Mouse (Mus musculus): Measurements from ENCODE around the gene Nme1. TPM values are rescaled to one million over a fixed set of nuclear protein-coding genes. Genes with fewer than 3 reads are reported as not detected.

Nme1 gene
- 259 and 269 TPM in 2 replicates for polyA plus RNA-seq (2014; fragmentation: Nextera tagmentation; extraction: Ambion mirVana)

DNA sequence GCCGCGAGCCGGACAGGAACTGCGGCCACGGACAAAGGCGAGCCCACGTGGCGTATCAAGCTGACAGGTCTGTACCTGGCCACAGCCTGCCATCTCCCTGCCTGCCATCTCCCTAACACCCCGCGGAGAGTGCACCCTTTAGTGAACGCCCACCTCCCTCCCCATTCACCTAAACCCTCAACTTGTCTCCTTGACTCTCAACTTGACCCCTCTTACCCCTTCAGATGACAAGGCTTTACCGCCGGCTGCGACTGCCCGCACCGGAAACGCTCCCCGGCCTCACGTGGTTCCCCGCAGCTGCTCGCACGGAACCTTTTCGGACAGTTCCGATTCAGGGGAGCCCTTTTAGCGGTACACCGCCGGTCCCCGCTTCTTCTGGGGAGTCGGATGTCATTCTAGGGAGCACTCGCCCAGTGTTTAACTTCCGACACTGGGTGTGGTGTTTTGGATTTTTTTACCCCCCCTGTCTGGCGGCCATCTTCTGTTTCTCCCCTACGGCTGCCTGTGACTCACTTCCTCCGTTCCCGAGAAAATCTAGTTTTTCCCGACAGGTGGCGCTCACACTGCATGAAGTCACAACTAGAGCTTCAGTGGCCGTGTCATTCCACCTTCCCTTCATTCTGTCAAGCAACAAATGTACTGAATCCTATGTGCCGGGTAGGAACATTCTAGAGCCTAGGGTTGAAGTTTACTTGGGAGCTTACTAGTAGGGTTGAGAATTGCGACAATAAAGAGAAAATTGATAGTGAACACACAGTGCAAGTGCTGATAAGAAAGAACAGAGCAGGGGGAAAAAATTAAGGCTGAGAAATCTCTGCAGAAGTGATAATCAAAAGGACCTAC, at the start of gene Nme1, which contains the start of gene Gm20390:
TSS of gene Nme1 (minus strand) at position 517 of the 843 bp plus-strand sequence.
TSS of gene Gm20390 (minus strand) at position 289 of the 843 bp plus-strand sequence.
- H3K27me3 ChIP-seq (ENCODE audit: control insufficient read depth, insufficient read depth, low read length) = no peaks in the 10 kb centered on the region
- peak within 1 kb of the TSS; percentile 78 for H3K9ac ChIP-seq (ENCODE audit: low read length)
- under 1% methylated on average over 40 of the region's 40 CpGs for WGBS
- peak; percentile 94 for ATAC-seq (ENCODE audit: insufficient number of reproducible peaks, low FRiP score, low TSS enrichment, low read depth)
- peak; percentile 99 for DNase-seq (ENCODE audit: low spot score)
- H3K9me3 ChIP-seq (ENCODE audit: control insufficient read depth, low read length) = no peaks in the 10 kb centered on the region
- no peak within 1 kb of the TSS; the same call in 1 of the 2 replicates for H3K27ac ChIP-seq (replicated peaks; ENCODE audit: low read depth, low read length)
- no peaks in the 10 kb centered on the region for H3K4me1 ChIP-seq (ENCODE audit: control insufficient read depth, insufficient read depth, low read length)
- H3K4me2 ChIP-seq (ENCODE audit: low read depth, severe bottlenecking) = peak within 1 kb of the TSS; percentile 78
- H3K4me3 ChIP-seq (ENCODE audit: low read depth, low read length) = peak within 1 kb of the TSS; percentile 50
- peaks cover 19% of the 10 kb centered on the region; the same call in 1 of the 2 replicates for H3K36me3 ChIP-seq (ENCODE audit: control insufficient read depth, insufficient read depth, low read length)

DNA sequence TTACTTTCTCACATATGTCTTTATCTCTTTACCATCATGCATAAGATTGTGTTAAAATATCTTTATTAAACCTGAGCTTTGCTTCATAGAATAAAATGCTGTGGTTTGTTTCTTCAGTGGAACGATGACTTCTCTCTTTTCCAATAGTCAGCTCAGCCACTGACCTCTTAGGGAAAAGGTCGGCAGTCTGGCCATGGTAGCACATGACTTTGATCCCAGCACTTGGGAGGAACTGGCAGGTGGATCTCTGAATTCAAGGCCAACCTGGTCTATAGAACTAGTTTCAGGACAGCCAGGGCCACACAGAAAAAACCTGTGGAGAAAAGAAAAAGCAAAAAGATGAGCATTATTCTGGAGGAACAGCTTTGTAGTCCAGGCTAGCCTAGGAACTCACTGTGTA, 35.0 kb upstream of the Nme1 start:
- Histone ChIP-seq H3K4me2 (ENCODE audit: low read depth, severe bottlenecking) (no peak overlapping the region), H3K27ac (replicated peaks; ENCODE audit: low read depth, low read length) (no peak overlapping the region), H3K9me3 (ENCODE audit: control insufficient read depth, low read length) (no peaks in the 10 kb centered on the region), H3K4me1 (ENCODE audit: control insufficient read depth, insufficient read depth, low read length) (no peaks in the 10 kb centered on the region), H3K4me3 (ENCODE audit: low read depth, low read length) (no peak overlapping the region), H3K9ac (ENCODE audit: low read length) (no peak overlapping the region), H3K36me3 (ENCODE audit: control insufficient read depth, insufficient read depth, low read length) (no peaks in the 10 kb centered on the region), H3K27me3 (ENCODE audit: control insufficient read depth, insufficient read depth, low read length) (no peaks in the 10 kb centered on the region)
- ATAC-seq (ENCODE audit: insufficient number of reproducible peaks, low FRiP score, low TSS enrichment, low read depth) (no peak), DNase-seq (ENCODE audit: low spot score) (no peak)
- 91% methylated on average over 2 of the region's 2 CpGs for WGBS

- DNase-seq (ENCODE audit: low spot score) = no peak
- Histone ChIP-seq H3K4me2 (ENCODE audit: low read depth, severe bottlenecking) (no peak overlapping the region), H3K36me3 (ENCODE audit: control insufficient read depth, insufficient read depth, low read length) (no peaks in the 10 kb centered on the region), H3K9ac (ENCODE audit: low read length) (no peak overlapping the region), H3K4me1 (ENCODE audit: control insufficient read depth, insufficient read depth, low read length) (peaks cover 5% of the 10 kb centered on the region), H3K9me3 (ENCODE audit: control insufficient read depth, low read length) (no peaks in the 10 kb centered on the region), H3K27ac (replicated peaks; ENCODE audit: low read depth, low read length) (no peak overlapping the region), H3K27me3 (ENCODE audit: control insufficient read depth, insufficient read depth, low read length) (no peaks in the 10 kb centered on the region), H3K4me3 (ENCODE audit: low read depth, low read length) (no peak overlapping the region)
- no peak for ATAC-seq (ENCODE audit: insufficient number of reproducible peaks, low FRiP score, low TSS enrichment, low read depth)
Measured at GRCm38 (mm10) chr11:93999276-93999675, 31.0 kb upstream of the Nme1 start.

- DNase-seq (ENCODE audit: low spot score) = no peak
- Histone ChIP-seq H3K4me3 (ENCODE audit: low read depth, low read length) (peak overlapping the region; percentile 77), H3K9me3 (ENCODE audit: control insufficient read depth, low read length) (no peaks in the 10 kb centered on the region), H3K4me2 (ENCODE audit: low read depth, severe bottlenecking) (peak overlapping the region; percentile 91), H3K27me3 (ENCODE audit: control insufficient read depth, insufficient read depth, low read length) (no peaks in the 10 kb centered on the region), H3K27ac (replicated peaks; ENCODE audit: low read depth, low read length) (no peak overlapping the region), H3K9ac (ENCODE audit: low read length) (no peak overlapping the region), H3K36me3 (ENCODE audit: control insufficient read depth, insufficient read depth, low read length) (no peaks in the 10 kb centered on the region), H3K4me1 (ENCODE audit: control insufficient read depth, insufficient read depth, low read length) (peaks cover 5% of the 10 kb centered on the region)
- no peak for ATAC-seq (ENCODE audit: insufficient number of reproducible peaks, low FRiP score, low TSS enrichment, low read depth)
- 37% methylated on average over 13 of the region's 13 CpGs for WGBS
Measured at GRCm38 (mm10) chr11:93997141-93997775, 28.9 kb upstream of the Nme1 start.

DNA sequence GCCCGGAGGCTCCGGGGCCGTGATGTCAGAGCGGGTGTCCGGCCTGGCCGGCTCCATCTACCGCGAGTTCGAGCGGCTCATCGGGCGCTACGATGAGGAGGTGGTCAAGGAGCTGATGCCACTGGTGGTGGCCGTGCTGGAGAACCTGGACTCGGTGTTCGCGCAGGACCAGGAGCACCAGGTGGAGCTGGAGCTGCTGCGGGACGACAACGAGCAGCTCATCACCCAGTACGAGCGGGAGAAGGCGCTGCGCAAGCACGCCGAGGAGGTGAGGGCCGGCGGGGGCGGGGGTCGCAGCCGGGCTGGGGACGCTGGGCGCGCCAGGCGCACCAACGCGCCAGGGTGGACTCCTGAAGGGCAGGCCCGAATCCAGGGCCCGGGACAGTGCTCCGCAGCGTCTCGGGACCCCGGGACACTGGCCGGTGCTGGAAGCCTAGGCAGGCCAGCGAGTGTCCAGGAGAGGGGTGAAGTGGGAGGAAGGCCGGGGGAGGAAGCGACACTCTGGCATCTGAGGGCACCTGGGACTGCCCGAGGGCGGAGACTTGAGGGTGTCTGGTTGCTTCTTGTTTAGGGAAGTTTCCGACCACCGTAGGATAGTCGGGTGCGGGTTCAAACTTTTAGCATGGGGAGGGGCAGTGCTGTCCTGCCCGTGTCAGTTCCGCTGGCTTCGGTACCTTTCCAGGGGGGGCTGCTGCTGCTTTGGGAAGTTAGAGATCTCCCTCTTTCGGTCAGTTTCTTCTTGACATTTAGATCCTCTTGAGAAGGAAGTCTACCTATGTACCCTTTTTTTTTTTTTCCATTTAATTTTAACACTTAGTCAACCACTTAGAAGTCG, 28.2 kb upstream of the Nme1 start:
- DNase-seq (ENCODE audit: low spot score) (peak; percentile 75), ATAC-seq (ENCODE audit: insufficient number of reproducible peaks, low FRiP score, low TSS enrichment, low read depth) (peak; percentile 60)
- Histone ChIP-seq H3K4me2 (ENCODE audit: low read depth, severe bottlenecking) (peak overlapping the region; percentile 91), H3K36me3 (ENCODE audit: control insufficient read depth, insufficient read depth, low read length) (no peaks in the 10 kb centered on the region), H3K27me3 (ENCODE audit: control insufficient read depth, insufficient read depth, low read length) (no peaks in the 10 kb centered on the region), H3K9me3 (ENCODE audit: control insufficient read depth, low read length) (no peaks in the 10 kb centered on the region), H3K9ac (ENCODE audit: low read length) (peak overlapping the region; percentile 87), H3K4me3 (ENCODE audit: low read depth, low read length) (peak overlapping the region; percentile 77), H3K27ac (replicated peaks; ENCODE audit: low read depth, low read length) (peak overlapping the region; percentile 72), H3K4me1 (ENCODE audit: control insufficient read depth, insufficient read depth, low read length) (peaks cover 5% of the 10 kb centered on the region)
- WGBS = under 1% methylated on average over 58 of the region's 58 CpGs

DNA sequence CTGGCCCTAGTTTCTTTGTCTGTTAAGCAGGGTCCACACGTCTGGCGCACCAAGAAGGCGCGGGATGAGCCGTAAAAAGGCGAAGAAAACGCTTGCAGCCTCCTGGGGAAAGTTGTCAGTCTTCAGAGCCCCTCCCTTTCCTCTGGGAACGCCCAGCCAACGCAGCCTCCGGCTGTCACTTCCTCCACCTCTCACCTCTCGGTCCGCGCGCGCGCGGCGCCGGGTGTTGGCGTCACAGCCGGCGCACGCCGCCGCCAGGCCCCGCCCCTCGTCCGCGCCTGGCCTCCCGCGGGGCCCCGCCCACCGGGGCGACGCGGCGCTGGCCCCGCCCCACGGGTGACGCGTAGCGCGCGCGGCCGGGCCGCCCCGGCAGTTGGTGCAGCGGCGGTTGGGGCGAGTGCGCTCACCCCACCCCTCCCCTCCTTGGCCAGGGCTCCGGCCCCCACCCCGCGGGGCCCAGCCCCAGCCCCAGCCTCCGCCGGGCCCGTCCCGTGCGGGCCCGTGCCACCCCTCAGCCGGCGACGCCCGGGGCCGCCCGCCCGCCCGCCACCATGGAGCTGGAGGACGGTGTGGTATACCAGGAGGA, 27.5 kb upstream of the Nme1 start, which contains the start of gene Spag9:
TSS of gene Spag9 (plus strand) at position 372 of the 586 bp plus-strand sequence.
- peak within 1 kb of the TSS; percentile 87 for H3K9ac ChIP-seq (ENCODE audit: low read length)
- DNase-seq (ENCODE audit: low spot score) (peak; percentile 91), ATAC-seq (ENCODE audit: insufficient number of reproducible peaks, low FRiP score, low TSS enrichment, low read depth) (peak; percentile 89)
- H3K4me3 ChIP-seq (ENCODE audit: low read depth, low read length) = peak within 1 kb of the TSS; percentile 77
- no peaks in the 10 kb centered on the region for H3K9me3 ChIP-seq (ENCODE audit: control insufficient read depth, low read length)
- peak within 1 kb of the TSS; percentile 91 for H3K4me2 ChIP-seq (ENCODE audit: low read depth, severe bottlenecking)
- H3K27me3 ChIP-seq (ENCODE audit: control insufficient read depth, insufficient read depth, low read length) = no peaks in the 10 kb centered on the region
- under 1% methylated on average over 65 of the region's 70 CpGs for WGBS
- H3K4me1 ChIP-seq (ENCODE audit: control insufficient read depth, insufficient read depth, low read length) = peaks cover 5% of the 10 kb centered on the region
- H3K27ac ChIP-seq (replicated peaks; ENCODE audit: low read depth, low read length) = peak within 1 kb of the TSS; percentile 81
- no peaks in the 10 kb centered on the region for H3K36me3 ChIP-seq (ENCODE audit: control insufficient read depth, insufficient read depth, low read length)

DNA sequence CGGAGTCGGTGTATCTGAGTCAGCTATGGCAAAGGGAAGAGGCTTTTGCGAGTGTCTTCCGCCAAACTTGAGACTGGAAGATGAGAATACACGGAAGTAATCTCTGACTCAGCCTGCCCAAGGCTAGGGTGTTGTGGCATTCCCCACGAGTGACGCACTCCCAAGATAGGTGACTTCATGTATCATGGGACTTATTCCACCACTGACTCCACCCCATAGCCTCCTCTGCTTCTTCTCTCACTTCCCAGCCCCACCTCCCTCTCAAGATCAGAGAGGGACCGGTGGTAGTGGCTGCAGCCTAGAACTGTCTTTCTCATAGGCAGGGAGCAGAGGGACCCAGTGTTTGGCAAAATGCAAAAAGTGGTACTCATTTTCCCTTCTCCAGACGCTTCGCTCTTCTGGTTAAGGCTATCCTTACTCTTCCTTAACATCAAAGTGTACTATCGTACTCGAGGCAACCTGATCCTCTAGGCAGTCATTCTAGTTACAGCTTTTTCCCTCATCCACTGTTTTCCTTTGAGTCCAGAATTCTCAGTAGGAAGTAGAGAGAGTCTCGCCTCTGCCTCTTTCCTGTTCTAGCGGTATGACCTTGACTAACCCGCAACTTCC, 26.9 kb upstream of the Nme1 start:
- no peaks in the 10 kb centered on the region for H3K36me3 ChIP-seq (ENCODE audit: control insufficient read depth, insufficient read depth, low read length)
- peaks cover 5% of the 10 kb centered on the region for H3K4me1 ChIP-seq (ENCODE audit: control insufficient read depth, insufficient read depth, low read length)
- H3K4me3 ChIP-seq (ENCODE audit: low read depth, low read length) = peak overlapping the region; percentile 77
- peak overlapping the region; percentile 81 for H3K27ac ChIP-seq (replicated peaks; ENCODE audit: low read depth, low read length)
- DNase-seq (ENCODE audit: low spot score) (peak; percentile 27), ATAC-seq (ENCODE audit: insufficient number of reproducible peaks, low FRiP score, low TSS enrichment, low read depth) (peak; percentile 53)
- peak overlapping the region; percentile 67 for H3K9ac ChIP-seq (ENCODE audit: low read length)
- peak overlapping the region; percentile 91 for H3K4me2 ChIP-seq (ENCODE audit: low read depth, severe bottlenecking)
- no peaks in the 10 kb centered on the region for H3K9me3 ChIP-seq (ENCODE audit: control insufficient read depth, low read length)
- H3K27me3 ChIP-seq (ENCODE audit: control insufficient read depth, insufficient read depth, low read length) = no peaks in the 10 kb centered on the region
- WGBS = 6% methylated on average over 15 of the region's 15 CpGs
